Mouse (Mus musculus) right cerebral cortex, postnatal 25 days (tissue): ENCODE measurements around the gene Onecut3.
A peak's percentile ranks its signal among the peaks of the same experiment; 100 is the strongest.

Source experiments
- DNase-seq: peaks from one replicate; pipeline ENCODE4 v3.0.0; 2022

The Onecut3 gene

DNA sequence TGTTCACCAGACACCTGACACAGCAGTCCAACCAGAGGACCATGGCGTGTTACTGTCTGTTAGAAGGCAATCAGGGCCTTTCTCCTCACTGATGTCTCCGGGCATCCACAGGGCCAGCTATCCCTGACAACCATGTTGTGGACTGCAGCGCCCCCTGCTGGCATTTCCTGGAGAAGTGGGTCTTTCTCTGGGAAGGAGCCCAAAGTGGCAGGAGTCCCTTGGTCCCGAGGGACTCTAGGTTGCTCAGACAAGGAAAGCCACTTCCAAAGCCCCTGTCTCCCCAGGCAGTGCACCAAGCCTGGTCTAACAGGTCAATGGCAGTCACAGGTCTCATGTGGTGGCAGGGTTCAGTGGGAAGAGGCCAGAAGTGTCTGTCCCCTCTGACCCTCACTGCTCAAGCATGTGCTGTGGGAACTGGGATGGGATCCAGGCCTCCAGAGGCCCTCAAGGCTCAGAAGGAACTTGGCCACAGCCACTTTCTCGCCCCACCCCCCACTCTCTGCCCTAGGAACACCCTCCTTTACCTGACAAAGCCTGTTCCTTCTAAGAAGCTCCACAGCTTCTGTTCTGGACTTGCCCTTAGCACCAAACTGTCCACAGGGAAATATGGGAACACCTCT, 62.8 kb downstream of the Onecut3 start:
- no peak for DNase-seq

DNA sequence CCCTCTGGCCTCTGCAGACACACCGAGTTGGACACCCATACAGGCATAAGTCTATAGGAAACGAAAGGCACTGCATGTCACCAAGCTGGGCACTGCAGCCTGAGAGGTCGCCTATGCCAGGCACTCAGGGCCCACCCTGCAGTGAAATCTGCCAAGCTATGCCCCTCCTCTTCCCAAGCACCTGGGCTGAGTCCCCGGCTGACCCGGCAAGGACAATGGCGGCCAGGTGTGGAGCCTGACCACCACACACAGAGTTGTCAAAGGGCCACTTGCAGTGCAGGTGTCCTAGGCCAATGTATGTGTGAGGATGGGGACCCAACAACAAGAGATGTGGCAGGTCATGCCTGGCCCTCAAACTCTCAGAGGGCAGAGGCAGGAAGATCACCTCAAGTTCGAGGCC, 64.8 kb downstream of the Onecut3 start:
- no peak for DNase-seq

DNA sequence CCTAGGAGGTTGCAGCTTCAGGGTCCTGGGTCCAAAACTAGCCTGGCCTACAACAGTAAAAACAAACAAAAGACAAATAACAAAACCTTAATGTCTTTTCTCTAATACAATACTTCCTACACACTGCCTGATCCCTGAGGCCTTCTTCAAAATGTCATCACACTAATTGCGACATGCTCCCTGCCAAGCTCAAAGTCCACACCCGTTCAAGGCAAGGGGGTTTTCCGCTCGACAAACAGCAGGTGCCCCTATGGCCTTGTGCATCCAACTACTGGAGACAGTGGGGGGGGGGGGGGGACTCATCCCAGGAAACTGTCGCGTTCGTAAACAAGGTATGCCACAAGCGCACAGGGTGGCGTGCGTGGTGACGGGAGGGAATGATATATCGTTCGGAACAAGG, 66.0 kb downstream of the Onecut3 start:
- no peak for DNase-seq

DNA sequence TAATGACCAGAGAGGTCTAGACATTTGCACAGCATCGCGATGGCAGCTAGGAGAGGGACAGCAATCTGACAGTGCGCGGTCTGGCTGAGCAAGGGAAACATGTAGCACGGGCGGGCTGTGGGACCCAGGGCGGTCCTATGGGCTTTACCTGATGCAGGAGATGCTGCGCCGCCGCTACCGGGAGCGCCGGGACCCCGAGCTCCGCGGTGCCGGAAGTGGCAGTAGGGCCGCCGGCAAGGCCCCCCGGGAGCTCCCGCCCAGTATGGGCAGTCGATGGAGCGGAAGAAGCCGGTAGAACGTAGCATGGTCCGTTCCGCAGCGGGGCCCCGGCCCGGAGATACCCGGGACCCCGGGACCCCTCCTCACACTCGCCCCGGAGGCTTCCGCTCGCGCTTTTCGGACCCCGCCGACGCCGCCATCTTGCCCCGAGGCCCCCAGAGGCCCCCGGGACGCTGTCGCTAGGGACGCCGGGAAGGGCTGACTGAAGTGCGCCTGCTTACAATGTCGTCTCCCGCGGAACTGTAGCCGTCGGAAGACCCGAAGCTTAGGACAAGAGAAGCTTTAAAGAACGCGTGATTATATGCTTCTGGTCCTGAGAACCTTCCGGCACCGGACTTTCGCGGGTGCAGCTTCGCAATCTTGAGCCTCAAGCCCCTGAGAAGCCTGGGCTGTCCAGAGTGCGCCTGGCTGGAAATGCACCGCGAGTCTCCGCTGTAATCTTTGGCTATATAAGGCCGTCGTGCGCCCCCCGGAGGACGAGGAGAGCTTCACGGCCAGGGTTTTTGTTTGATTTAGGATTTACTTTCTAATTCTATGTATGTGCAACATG, 66.7 kb downstream of the Onecut3 start, which contains the start of gene Rexo1:
Gene Rexo1 (minus strand): TSS at position 445 of the 829 bp plus-strand sequence.
- DNase-seq, result peak; percentile 92

DNA sequence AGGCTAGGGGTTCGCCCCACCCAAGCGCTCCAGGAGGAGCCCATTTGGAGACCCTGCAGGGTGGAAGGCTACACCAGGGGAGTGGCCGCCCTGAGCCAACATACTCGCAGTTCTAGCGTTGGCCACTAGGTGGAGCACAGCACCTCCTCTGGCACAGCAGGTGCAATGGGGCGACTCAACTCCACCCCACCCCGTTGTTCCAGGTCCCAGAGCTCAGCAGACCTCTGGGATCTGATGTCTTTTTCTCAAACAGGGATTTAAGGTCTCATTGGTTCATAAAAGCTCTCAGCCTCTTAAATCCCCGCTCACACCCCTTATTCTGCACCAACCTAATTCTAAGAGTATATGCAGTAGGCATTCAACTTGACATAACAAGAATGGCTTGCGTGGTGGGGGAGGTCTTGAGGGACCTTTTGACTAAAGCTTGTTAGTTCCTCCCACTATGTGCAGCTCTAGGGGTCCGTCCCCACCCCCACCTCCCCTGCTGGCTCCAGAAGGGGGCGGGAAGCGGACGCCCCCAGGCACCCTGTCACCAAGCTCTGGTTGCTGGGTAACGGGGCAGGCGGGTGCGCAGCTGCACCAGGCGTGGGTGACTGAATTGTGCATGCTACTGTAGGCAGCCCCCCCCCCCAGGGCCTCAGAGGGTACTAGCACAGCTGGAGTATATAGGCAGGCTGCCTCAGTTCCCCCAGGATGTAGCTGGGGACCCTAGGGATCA, 71.9 kb downstream of the Onecut3 start:
- peak; percentile 86 for DNase-seq
